Mouse (Mus musculus): ENCODE measurements around the gene Macf1.

DNA sequence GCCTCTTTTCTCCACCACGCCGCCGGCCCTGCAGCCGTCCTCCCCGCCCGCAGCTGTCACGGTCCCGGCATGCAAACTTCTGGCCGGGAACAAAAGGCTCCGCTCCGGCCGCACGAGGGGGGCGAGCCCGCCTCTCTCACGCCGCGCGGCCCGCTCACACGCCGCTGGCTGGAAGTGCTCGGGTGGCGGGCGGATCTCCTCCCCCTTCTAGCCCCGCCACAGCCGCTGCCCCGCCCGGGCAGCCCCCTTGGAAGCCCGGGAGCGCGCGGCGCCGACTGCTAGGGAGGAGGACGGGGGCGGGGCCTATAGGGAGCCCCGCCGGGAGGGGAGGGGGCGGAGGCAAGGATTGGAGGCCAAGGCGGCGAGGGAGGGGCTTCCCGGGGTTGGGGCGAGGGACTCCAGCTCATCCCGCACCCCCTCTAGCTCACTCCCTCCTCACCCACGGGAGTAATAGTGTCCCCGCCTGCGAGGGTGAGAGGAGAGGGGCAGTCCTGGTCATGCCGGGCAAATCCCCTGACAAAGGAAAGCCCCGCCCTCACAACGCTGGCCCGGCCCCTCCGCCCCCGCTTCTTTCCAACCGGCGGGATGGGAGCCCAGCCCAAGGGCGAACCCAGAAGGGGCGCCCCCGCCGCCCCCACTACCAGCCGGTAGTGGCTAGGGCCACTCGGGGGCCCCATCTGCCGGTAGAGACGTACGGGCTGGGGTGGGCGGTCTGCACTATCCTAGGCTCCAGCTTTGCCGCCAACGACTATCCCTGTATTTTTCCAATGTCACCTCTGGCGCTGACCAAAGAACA is 272.2 kb downstream of the Macf1 start:
- TF ChIP-seq USF1 (IDR thresholded peaks at IDR 0.05; ENCODE audit: low read depth) (no peak), CTCF (IDR thresholded peaks at IDR 0.05; ENCODE audit: control insufficient read depth, insufficient read depth, insufficient read length) (no peak)
